Mouse (Mus musculus): Measurements from ENCODE around the gene Olfr1501. TPM values are rescaled to one million over a fixed set of nuclear protein-coding genes. Genes with fewer than 3 reads are reported as not detected.

Gene Olfr1501
- polyA plus RNA-seq, 1 experiment from 2014 or later = not detected

Other genes starting within 250 kb of the Olfr1501 start
- gene Olfr1487, start 233.3 kb downstream of the Olfr1501 start, polyA plus RNA-seq (2015; fragmentation: Nextera tagmentation; extraction: Ambion mirVana) = not detected in 2 replicates
- not detected in 2 replicates for gene Olfr1489, start 219.1 kb downstream of the Olfr1501 start, polyA plus RNA-seq (2015; fragmentation: Nextera tagmentation; extraction: Ambion mirVana)
- not detected in 2 replicates for gene Olfr1490, start 199.6 kb downstream of the Olfr1501 start, polyA plus RNA-seq (2015; fragmentation: Nextera tagmentation; extraction: Ambion mirVana)
- gene Olfr1491, start 153.4 kb downstream of the Olfr1501 start, polyA plus RNA-seq (2015; fragmentation: Nextera tagmentation; extraction: Ambion mirVana) = not detected in 2 replicates
- not detected in 2 replicates for gene Olfr1493-ps1, start 127.4 kb downstream of the Olfr1501 start, polyA plus RNA-seq (2015; fragmentation: Nextera tagmentation; extraction: Ambion mirVana)
- gene Olfr1494, start 111.0 kb downstream of the Olfr1501 start, polyA plus RNA-seq (2015; fragmentation: Nextera tagmentation; extraction: Ambion mirVana) = not detected in 2 replicates
- not detected in 2 replicates for gene Olfr1495, start 86.1 kb downstream of the Olfr1501 start, polyA plus RNA-seq (2015; fragmentation: Nextera tagmentation; extraction: Ambion mirVana)
- not detected in 2 replicates for gene Olfr1496, start 72.8 kb downstream of the Olfr1501 start, polyA plus RNA-seq (2015; fragmentation: Nextera tagmentation; extraction: Ambion mirVana)
- not detected in 2 replicates for gene Olfr1497, start 52.5 kb downstream of the Olfr1501 start, polyA plus RNA-seq (2015; fragmentation: Nextera tagmentation; extraction: Ambion mirVana)
- gene Olfr1499, start 31.2 kb downstream of the Olfr1501 start, polyA plus RNA-seq (2015; fragmentation: Nextera tagmentation; extraction: Ambion mirVana) = not detected in 2 replicates
- not detected in 2 replicates for gene Olfr1500, start 20.2 kb downstream of the Olfr1501 start, polyA plus RNA-seq (2015; fragmentation: Nextera tagmentation; extraction: Ambion mirVana)
- not detected in 2 replicates for gene Olfr1502, start 11.1 kb upstream of the Olfr1501 start, polyA plus RNA-seq (2015; fragmentation: Nextera tagmentation; extraction: Ambion mirVana)
- gene Olfr1504, start 47.2 kb upstream of the Olfr1501 start, polyA plus RNA-seq (2015; fragmentation: Nextera tagmentation; extraction: Ambion mirVana) = not detected in 2 replicates
- gene Olfr1505, start 62.8 kb upstream of the Olfr1501 start, polyA plus RNA-seq (2015; fragmentation: Nextera tagmentation; extraction: Ambion mirVana) = not detected in 2 replicates

Measured in liver, embryonic 13.5 days (tissue).